Mouse (Mus musculus) heart, embryonic 14.5 days (tissue): ENCODE data around the gene Lonp2. TPM values are rescaled to one million over a fixed set of nuclear protein-coding genes. Genes with fewer than 3 reads are reported as not detected.

ENCODE experiments used
- ATAC-seq: fragments of 200-750 bp; cut with Nextera tagmentation; 2 replicates; pipeline ENCODE4 v1.8.0; 2017; ENCODE audit warnings: low read depth, moderate TSS enrichment; ENCODE audit not compliant: insufficient number of reproducible peaks, insufficient read depth, low FRiP score
- H3K27ac ChIP-seq, 2 experiments: fragments of 200-500 bp in 1 of 2; fragments of 300-500 bp in 1 of 2; sonication (generic) in 1 of 2; replicated peaks in 1 of 2; 2 replicates each; pipeline ENCODE4 v1.5.1; 2012 to 2014; ENCODE audit warnings: low read depth in 2 of 2, low read length in 2 of 2, control low read depth in 1 of 2, mild to moderate bottlenecking in 1 of 2, mixed read lengths in 1 of 2; ENCODE audit not compliant: control insufficient read depth in 1 of 2, insufficient read depth in 1 of 2
- H3K27me3 ChIP-seq: fragments of 300-500 bp; sonication (generic); 2 replicates; pipeline ENCODE4 v1.6.1; 2014; ENCODE audit warnings: mild to moderate bottlenecking, low read length, control low read depth; ENCODE audit not compliant: control insufficient read depth, insufficient read depth
- H3K36me3 ChIP-seq: fragments of 300-500 bp; sonication (generic); 2 replicates; pipeline ENCODE4 v1.6.1; 2014; ENCODE audit warnings: mild to moderate bottlenecking, control low read depth, low read length, mixed read lengths; ENCODE audit not compliant: control insufficient read depth, insufficient read depth
- H3K4me1 ChIP-seq, 2 experiments: fragments of 200-500 bp in 1 of 2; fragments of 300-500 bp in 1 of 2; sonication (generic) in 1 of 2; 2 replicates each; pipeline ENCODE4 v1.6.1; 2012 to 2014; ENCODE audit warnings: low read length in 2 of 2, control low read depth in 1 of 2, mixed read lengths in 1 of 2; ENCODE audit not compliant: control insufficient read depth in 2 of 2, insufficient read depth in 2 of 2
- H3K4me2 ChIP-seq: fragments of 300-500 bp; sonication (generic); 2 replicates; pipeline ENCODE4 v1.6.1; 2014; ENCODE audit warnings: mild to moderate bottlenecking, low read length
- H3K4me3 ChIP-seq, 2 experiments: fragments of 200-500 bp in 1 of 2; fragments of 300-500 bp in 1 of 2; sonication (generic) in 1 of 2; 2 replicates each; pipeline ENCODE4 v1.5.1; 2012 to 2014; ENCODE audit warnings: low read length in 2 of 2, mild to moderate bottlenecking in 2 of 2, control low read depth in 1 of 2, low read depth in 1 of 2, moderate library complexity in 1 of 2; ENCODE audit not compliant: control insufficient read depth in 1 of 2, insufficient read depth in 1 of 2
- H3K9ac ChIP-seq: fragments of 300-500 bp; sonication (generic); 2 replicates; pipeline ENCODE4 v1.6.1; 2014; ENCODE audit warnings: mild to moderate bottlenecking, low read length
- H3K9me3 ChIP-seq: fragments of 300-500 bp; sonication (generic); 2 replicates; pipeline ENCODE4 v1.6.1; 2016; ENCODE audit warnings: low read length, control low read depth; ENCODE audit not compliant: control insufficient read depth
- WGBS: fragments of 180-500 bp; shearing (Covaris S2); extraction: QIAGEN DNeasy Blood & Tissue Kit; methylation state at CpG from one replicate; pipeline ENCODE4 v1.1.7; 2014; 5-methylcytosine and 5-hydroxymethylcytosine counted together
- polyA plus RNA-seq: library from polyadenylated mRNA; unstranded; fragments of >200 nt; fragmentation: Nextera tagmentation; extraction: Ambion mirVana; gene quantifications from 2 replicates; pipeline ENCODE4 v1.2.1, GENCODE M21; 2014

Lonp2 gene
- polyA plus RNA-seq, 1 experiment from 2014 or later, result 58.9 TPM

DNA sequence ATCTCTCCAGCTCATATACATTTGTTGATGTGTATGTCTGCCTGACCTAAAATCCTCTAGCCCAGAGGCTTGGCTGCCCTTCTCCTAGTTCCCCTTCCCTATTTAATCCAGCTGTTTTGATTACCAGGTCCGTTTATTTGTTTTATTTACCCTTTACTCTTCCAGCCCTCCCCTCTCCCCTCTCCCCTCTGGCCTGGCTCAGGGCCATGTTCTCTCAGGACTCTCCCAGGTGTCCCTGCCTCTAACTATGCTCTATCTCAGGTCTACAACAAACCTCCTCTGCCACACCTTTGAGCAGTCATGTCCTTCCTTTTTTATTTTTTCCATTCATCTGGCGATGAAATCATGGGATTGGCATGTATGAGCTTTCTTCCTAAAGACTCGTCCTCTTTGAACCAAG is 106.5 kb downstream of the Lonp2 start:
- Histone ChIP-seq H3K4me1 (peaks cover 14 to 53% of the 10 kb centered on the region in 2 experiments), H3K27me3 (no peaks in the 10 kb centered on the region), H3K4me2 (no peak overlapping the region), H3K9me3 (no peaks in the 10 kb centered on the region), H3K4me3 (no peak overlapping the region), H3K36me3 (peaks cover 8% of the 10 kb centered on the region; the same call in 1 of the 2 replicates), H3K27ac (peak overlapping the region in 1 of 2 experiments; percentile 16; a peak in 1 of 4 replicates), H3K9ac (no peak overlapping the region)
- no peak for ATAC-seq
- WGBS, result 37% methylated on average over 3 of the region's 3 CpGs

GRCm38 (mm10) chr8:86730860-86731259 is 107.0 kb downstream of the Lonp2 start:
- H3K4me1 ChIP-seq, result peaks cover 14 to 58% of the 10 kb centered on the region in 2 experiments
- no peaks in the 10 kb centered on the region for H3K27me3 ChIP-seq
- no peak overlapping the region for H3K4me2 ChIP-seq
- peak overlapping the region in 1 of 2 experiments; percentile 16; a peak in 1 of 4 replicates for H3K27ac ChIP-seq
- no peak overlapping the region for H3K9ac ChIP-seq
- no peak for ATAC-seq
- no peak overlapping the region for H3K4me3 ChIP-seq
- 92% methylated on average over 1 of the region's 1 CpGs for WGBS
- no peaks in the 10 kb centered on the region for H3K9me3 ChIP-seq
- peaks cover 8% of the 10 kb centered on the region; the same call in 1 of the 2 replicates for H3K36me3 ChIP-seq

GRCm38 (mm10) chr8:86734171-86734570 is 110.3 kb downstream of the Lonp2 start:
- 18% methylated on average over 4 of the region's 4 CpGs for WGBS
- peaks cover 12 to 57% of the 10 kb centered on the region in 2 experiments for H3K4me1 ChIP-seq
- H3K9ac ChIP-seq, result no peak overlapping the region
- no peaks in the 10 kb centered on the region for H3K27me3 ChIP-seq
- no peaks in the 10 kb centered on the region for H3K9me3 ChIP-seq
- no peaks in the 10 kb centered on the region for H3K36me3 ChIP-seq
- H3K4me3 ChIP-seq, result no peak overlapping the region
- H3K4me2 ChIP-seq, result no peak overlapping the region
- no peak for ATAC-seq
- H3K27ac ChIP-seq, result no peak overlapping the region

DNA sequence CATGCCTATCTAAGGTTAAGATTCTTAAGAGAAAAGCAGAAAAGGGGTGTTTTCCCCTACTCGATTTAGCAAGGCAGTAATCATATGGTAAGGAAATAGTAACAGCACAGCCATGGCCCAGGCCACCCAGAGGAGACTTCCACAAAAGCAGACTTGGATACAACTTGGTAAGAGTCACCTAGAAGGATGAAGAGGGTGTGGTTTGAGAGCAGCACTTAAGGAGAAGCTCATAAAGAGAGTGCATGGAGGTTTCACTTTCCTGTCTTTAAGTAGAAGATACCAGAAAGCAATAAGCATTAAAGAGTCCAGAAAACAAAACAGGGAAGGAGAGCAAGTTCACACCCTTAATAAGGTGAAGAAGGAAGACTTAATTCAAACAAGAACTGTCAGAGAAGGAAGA is 111.1 kb downstream of the Lonp2 start:
- no peak for ATAC-seq
- Histone ChIP-seq H3K27ac (no peak overlapping the region), H3K9me3 (no peaks in the 10 kb centered on the region), H3K27me3 (no peaks in the 10 kb centered on the region), H3K36me3 (no peaks in the 10 kb centered on the region), H3K4me1 (peaks cover 12 to 54% of the 10 kb centered on the region in 2 experiments), H3K4me3 (no peak overlapping the region), H3K9ac (no peak overlapping the region), H3K4me2 (no peak overlapping the region)
- WGBS, result 66% methylated on average over 1 of the region's 1 CpGs

DNA sequence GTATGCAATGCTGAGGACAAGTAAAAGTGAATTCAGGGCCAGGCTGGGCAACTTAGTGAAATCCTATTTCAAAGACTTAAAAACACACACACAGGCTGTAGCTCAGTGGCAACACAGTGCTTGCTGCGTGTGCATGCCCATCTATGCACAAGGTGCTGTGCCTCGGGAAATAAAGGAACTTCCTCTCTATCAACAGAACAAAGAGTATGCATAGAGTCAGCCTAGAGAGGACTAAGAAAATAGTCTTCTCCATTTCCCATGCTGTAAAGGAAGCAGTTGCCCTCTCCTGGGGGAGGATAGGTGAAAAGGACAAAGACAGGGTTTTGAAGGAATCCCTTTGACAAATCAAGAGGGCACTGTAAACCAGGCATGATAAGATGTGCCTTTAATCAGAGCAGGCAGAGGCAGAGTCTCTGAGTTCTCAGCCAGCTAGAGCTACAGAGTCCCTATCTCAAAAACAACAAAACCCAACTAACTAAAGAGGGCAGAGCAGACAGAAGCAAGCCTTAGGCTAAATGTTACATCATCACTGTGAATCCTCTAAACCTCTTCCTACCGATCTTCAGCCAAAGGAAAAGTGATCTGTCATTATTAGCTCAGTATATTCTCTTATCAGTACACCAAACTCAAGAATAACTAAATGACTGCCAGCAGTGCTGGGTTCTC is 111.7 kb downstream of the Lonp2 start:
- Histone ChIP-seq H3K27ac (peak overlapping the region in 1 of 2 experiments; percentile 48; a peak in 2 of 4 replicates), H3K4me1 (peaks cover 9 to 49% of the 10 kb centered on the region in 2 experiments), H3K36me3 (no peaks in the 10 kb centered on the region), H3K4me2 (no peak overlapping the region), H3K27me3 (no peaks in the 10 kb centered on the region), H3K9me3 (no peaks in the 10 kb centered on the region), H3K9ac (no peak overlapping the region), H3K4me3 (no peak overlapping the region)
- 18% methylated on average over 3 of the region's 3 CpGs for WGBS
- no peak for ATAC-seq

DNA sequence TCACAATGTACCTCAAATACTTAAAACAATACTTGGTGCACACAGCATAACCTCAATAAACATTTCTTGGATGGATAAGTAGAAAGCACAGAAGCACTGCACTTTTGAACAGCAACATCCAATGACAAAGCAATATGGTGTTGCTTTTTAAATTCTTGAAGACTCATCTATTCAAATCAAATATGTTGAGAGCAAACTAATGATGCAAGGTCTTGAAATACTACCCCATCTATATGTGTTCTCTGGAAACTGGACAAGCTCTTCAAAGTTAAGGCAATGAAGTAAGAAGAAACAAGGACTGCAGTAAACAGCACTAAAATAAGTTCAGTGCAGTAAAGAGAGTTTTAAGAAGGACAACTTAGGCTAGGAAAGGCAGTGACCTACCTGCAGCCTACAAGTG is 117.1 kb downstream of the Lonp2 start:
- Histone ChIP-seq H3K4me2 (no peak overlapping the region), H3K36me3 (no peaks in the 10 kb centered on the region), H3K9me3 (no peaks in the 10 kb centered on the region), H3K4me3 (no peak overlapping the region), H3K4me1 (peaks cover 4 to 52% of the 10 kb centered on the region in 2 experiments), H3K27ac (no peak overlapping the region), H3K27me3 (no peaks in the 10 kb centered on the region), H3K9ac (no peak overlapping the region)
- no peak for ATAC-seq

GRCm38 (mm10) chr8:86741627-86742026 is 117.8 kb downstream of the Lonp2 start:
- Histone ChIP-seq H3K9ac (no peak overlapping the region), H3K4me3 (no peak overlapping the region), H3K27me3 (no peaks in the 10 kb centered on the region), H3K27ac (no peak overlapping the region; a peak in 1 of 4 replicates), H3K36me3 (no peaks in the 10 kb centered on the region), H3K4me2 (no peak overlapping the region), H3K4me1 (peaks cover 2 to 48% of the 10 kb centered on the region in 2 experiments; a peak in 3 of 4 replicates), H3K9me3 (no peaks in the 10 kb centered on the region)
- no peak for ATAC-seq
